Mouse (Mus musculus) limb, embryonic 12.5 days (tissue): Measurements from ENCODE around the gene Slc25a26. TPM values are rescaled to one million over a fixed set of nuclear protein-coding genes. Genes with fewer than 3 reads are reported as not detected.

Experiments used
- ATAC-seq: fragments of 200-750 bp; cut with Nextera tagmentation; 2 replicates; pipeline ENCODE4 v1.8.0; 2017; ENCODE audit warnings: low read depth, moderate TSS enrichment; ENCODE audit not compliant: insufficient number of reproducible peaks, insufficient read depth, low FRiP score, low TSS enrichment
- H3K27ac ChIP-seq: fragments of 300-500 bp; sonication (generic); 2 replicates; pipeline ENCODE4 v1.5.1; 2016; ENCODE audit warnings: mild to moderate bottlenecking, moderate library complexity
- H3K27me3 ChIP-seq: fragments of 300-500 bp; sonication (generic); 2 replicates; pipeline ENCODE4 v1.6.1; 2016; ENCODE audit warnings: mild to moderate bottlenecking, moderate library complexity
- H3K36me3 ChIP-seq: fragments of 300-500 bp; sonication (generic); 2 replicates; pipeline ENCODE4 v1.6.1; 2016; ENCODE audit warnings: mild to moderate bottlenecking, moderate library complexity
- H3K4me1 ChIP-seq: fragments of 300-500 bp; sonication (generic); replicated peaks from 2 replicates; pipeline ENCODE4 v1.6.1; 2016
- H3K4me2 ChIP-seq: fragments of 300-500 bp; sonication (generic); 2 replicates; pipeline ENCODE4 v1.6.1; 2016; ENCODE audit warnings: mild to moderate bottlenecking, moderate library complexity
- H3K4me3 ChIP-seq: fragments of 300-500 bp; sonication (generic); replicated peaks from 2 replicates; pipeline ENCODE4 v1.5.1; 2016; ENCODE audit warnings: mild to moderate bottlenecking
- H3K9ac ChIP-seq: fragments of 300-500 bp; sonication (generic); replicated peaks from 2 replicates; pipeline ENCODE4 v1.6.1; 2016; ENCODE audit warnings: mild to moderate bottlenecking, moderate library complexity
- H3K9me3 ChIP-seq: fragments of 300-500 bp; sonication (generic); 2 replicates; pipeline ENCODE4 v1.6.1; 2016; ENCODE audit warnings: mild to moderate bottlenecking, moderate library complexity
- WGBS: fragments of 180-500 bp; shearing (Covaris S2); methylation state at CpG from one replicate; pipeline ENCODE4 v1.1.7; 2016; 5-methylcytosine and 5-hydroxymethylcytosine counted together
- polyA plus RNA-seq: library from polyadenylated mRNA; unstranded; fragments of >200 nt; fragmentation: Nextera tagmentation; extraction: Ambion mirVana; gene quantifications from 2 replicates; pipeline ENCODE4 v1.2.1, GENCODE M21; 2016

The Slc25a26 gene
- polyA plus RNA-seq, 1 experiment from 2014 or later: 8.4 TPM

GRCm38 (mm10) chr6:94640297-94640696 lies 140.2 kb downstream of the Slc25a26 start:
- Histone ChIP-seq H3K4me2 (no peak overlapping the region), H3K4me1 (peaks cover 55% of the 10 kb centered on the region), H3K9ac (no peak overlapping the region), H3K27me3 (no peaks in the 10 kb centered on the region), H3K9me3 (no peaks in the 10 kb centered on the region), H3K4me3 (no peak overlapping the region), H3K36me3 (no peaks in the 10 kb centered on the region), H3K27ac (no peak overlapping the region)
- ATAC-seq: no peak
- WGBS: 24% methylated on average over 7 of the region's 7 CpGs

- WGBS: 87% methylated on average over 1 of the region's 1 CpGs
- Histone ChIP-seq H3K27me3 (no peaks in the 10 kb centered on the region), H3K9me3 (no peaks in the 10 kb centered on the region), H3K4me1 (peaks cover 64% of the 10 kb centered on the region), H3K4me3 (no peak overlapping the region), H3K4me2 (no peak overlapping the region), H3K36me3 (no peaks in the 10 kb centered on the region), H3K27ac (no peak overlapping the region), H3K9ac (no peak overlapping the region)
- no peak for ATAC-seq
Measured at GRCm38 (mm10) chr6:94642048-94642447, 141.9 kb downstream of the Slc25a26 start.

GRCm38 (mm10) chr6:94643989-94644388 lies 143.9 kb downstream of the Slc25a26 start:
- 71% methylated on average over 2 of the region's 2 CpGs for WGBS
- Histone ChIP-seq H3K9ac (no peak overlapping the region), H3K27ac (no peak overlapping the region), H3K4me2 (no peak overlapping the region), H3K27me3 (no peaks in the 10 kb centered on the region), H3K36me3 (no peaks in the 10 kb centered on the region), H3K4me3 (no peak overlapping the region), H3K4me1 (peaks cover 66% of the 10 kb centered on the region), H3K9me3 (no peaks in the 10 kb centered on the region)
- no peak for ATAC-seq

- Histone ChIP-seq H3K4me3 (no peak overlapping the region), H3K27me3 (no peaks in the 10 kb centered on the region), H3K4me2 (no peak overlapping the region), H3K36me3 (no peaks in the 10 kb centered on the region), H3K9ac (peak overlapping the region; percentile 27; the same call in 1 of the 2 replicates), H3K4me1 (peaks cover 72% of the 10 kb centered on the region), H3K27ac (peak overlapping the region; percentile 72), H3K9me3 (no peaks in the 10 kb centered on the region)
- WGBS: 55% methylated on average over 3 of the region's 3 CpGs
- ATAC-seq: no peak
Measured at GRCm38 (mm10) chr6:94644641-94645040, 144.5 kb downstream of the Slc25a26 start.

GRCm38 (mm10) chr6:94645723-94646122 lies 145.6 kb downstream of the Slc25a26 start:
- Histone ChIP-seq H3K27me3 (no peaks in the 10 kb centered on the region), H3K4me3 (no peak overlapping the region), H3K9me3 (no peaks in the 10 kb centered on the region), H3K27ac (no peak overlapping the region), H3K4me1 (peaks cover 75% of the 10 kb centered on the region), H3K4me2 (no peak overlapping the region), H3K36me3 (no peaks in the 10 kb centered on the region), H3K9ac (no peak overlapping the region)
- ATAC-seq: no peak
- WGBS: 55% methylated on average over 4 of the region's 4 CpGs

- no peak for ATAC-seq
- peaks cover 78% of the 10 kb centered on the region for H3K4me1 ChIP-seq
- H3K27me3 ChIP-seq: no peaks in the 10 kb centered on the region
- no peaks in the 10 kb centered on the region for H3K9me3 ChIP-seq
- H3K36me3 ChIP-seq: peaks cover 2% of the 10 kb centered on the region; the same call in 1 of the 2 replicates
- H3K4me2 ChIP-seq: no peak overlapping the region
- H3K4me3 ChIP-seq: no peak overlapping the region
- peak overlapping the region; percentile 84 for H3K27ac ChIP-seq
- 49% methylated on average over 6 of the region's 6 CpGs for WGBS
- no peak overlapping the region for H3K9ac ChIP-seq
Measured at GRCm38 (mm10) chr6:94646274-94646863, 146.2 kb downstream of the Slc25a26 start.

- peaks cover 81% of the 10 kb centered on the region for H3K4me1 ChIP-seq
- peaks cover 6% of the 10 kb centered on the region; the same call in 1 of the 2 replicates for H3K36me3 ChIP-seq
- H3K4me3 ChIP-seq: no peak overlapping the region
- no peaks in the 10 kb centered on the region for H3K9me3 ChIP-seq
- H3K4me2 ChIP-seq: 0 out of 2 replicates have a peak overlapping the region, but pooled peaks have one; percentile 42
- 0 out of 2 replicates have a peak, but pooled peaks cover 2% of the 10 kb centered on the region for H3K27me3 ChIP-seq
- ATAC-seq: no peak
- peak overlapping the region; percentile 84; the same call in 1 of the 2 replicates for H3K27ac ChIP-seq
- WGBS: 55% methylated on average over 6 of the region's 6 CpGs
- no peak overlapping the region for H3K9ac ChIP-seq
Measured at GRCm38 (mm10) chr6:94646902-94647301, 146.8 kb downstream of the Slc25a26 start.

- no peaks in the 10 kb centered on the region for H3K9me3 ChIP-seq
- peaks cover 87% of the 10 kb centered on the region for H3K4me1 ChIP-seq
- peak; percentile 92 for ATAC-seq
- no peak overlapping the region for H3K4me3 ChIP-seq
- H3K4me2 ChIP-seq: peak overlapping the region; percentile 42
- H3K36me3 ChIP-seq: peaks cover 9% of the 10 kb centered on the region; the same call in 1 of the 2 replicates
- H3K27ac ChIP-seq: peak overlapping the region; percentile 84
- 0 out of 2 replicates have a peak, but pooled peaks cover 2% of the 10 kb centered on the region for H3K27me3 ChIP-seq
- H3K9ac ChIP-seq: 0 out of 2 replicates have a peak overlapping the region, but pooled peaks have one; percentile 9
- 4% methylated on average over 10 of the region's 10 CpGs for WGBS
Measured at GRCm38 (mm10) chr6:94647574-94648430, 147.7 kb downstream of the Slc25a26 start.

- Histone ChIP-seq H3K27me3 (0 out of 2 replicates have a peak, but pooled peaks cover 2% of the 10 kb centered on the region), H3K4me3 (no peak overlapping the region), H3K36me3 (peaks cover 9% of the 10 kb centered on the region; the same call in 1 of the 2 replicates), H3K4me2 (peak overlapping the region; percentile 42), H3K9ac (0 out of 2 replicates have a peak overlapping the region, but pooled peaks have one; percentile 9), H3K4me1 (peaks cover 93% of the 10 kb centered on the region), H3K9me3 (no peaks in the 10 kb centered on the region), H3K27ac (peak overlapping the region; percentile 84)
- ATAC-seq: no peak
- 32% methylated on average over 4 of the region's 4 CpGs for WGBS
Measured at GRCm38 (mm10) chr6:94648496-94648895, 148.4 kb downstream of the Slc25a26 start.

- 0 out of 2 replicates have a peak, but pooled peaks cover 2% of the 10 kb centered on the region for H3K27me3 ChIP-seq
- H3K36me3 ChIP-seq: peaks cover 11% of the 10 kb centered on the region; the same call in 1 of the 2 replicates
- no peak overlapping the region for H3K4me3 ChIP-seq
- 58% methylated on average over 1 of the region's 1 CpGs for WGBS
- H3K27ac ChIP-seq: no peak overlapping the region
- peaks cover 89% of the 10 kb centered on the region for H3K4me1 ChIP-seq
- H3K9me3 ChIP-seq: no peaks in the 10 kb centered on the region
- no peak for ATAC-seq
- no peak overlapping the region for H3K4me2 ChIP-seq
- H3K9ac ChIP-seq: no peak overlapping the region
Measured at GRCm38 (mm10) chr6:94649637-94650036, 149.5 kb downstream of the Slc25a26 start.

GRCm38 (mm10) chr6:94651541-94651940 lies 151.4 kb downstream of the Slc25a26 start:
- Histone ChIP-seq H3K27me3 (peaks cover 2% of the 10 kb centered on the region; the same call in 1 of the 2 replicates), H3K4me1 (peaks cover 79% of the 10 kb centered on the region), H3K4me3 (no peak overlapping the region), H3K27ac (no peak overlapping the region), H3K9ac (no peak overlapping the region), H3K4me2 (no peak overlapping the region), H3K9me3 (no peaks in the 10 kb centered on the region), H3K36me3 (peaks cover 20% of the 10 kb centered on the region; the same call in 1 of the 2 replicates)
- WGBS: 77% methylated on average over 17 of the region's 17 CpGs
- ATAC-seq: no peak
